Mouse (Mus musculus): ENCODE data around the gene Sipa1l1.

- TF ChIP-seq CTCF (IDR thresholded peaks at IDR 0.05; ENCODE audit: low read depth, low read length) (no peak), POLR2A (IDR thresholded peaks at IDR 0.05; ENCODE audit: borderline replicate concordance, low read depth, low read length) (no peak)
Measured at GRCm38 (mm10) chr12:82304140-82304539, 135.0 kb downstream of the Sipa1l1 start.

Measured in bone marrow macrophage, adult 2 months (primary cell).